Mouse (Mus musculus): ENCODE results near the gene Leng9. TPM values are rescaled to one million over a fixed set of nuclear protein-coding genes. Genes with fewer than 3 reads are reported as not detected.
A peak's percentile ranks its signal among the peaks of the same experiment; 100 is the strongest.

Leng9 gene
- total and polyA plus RNA-seq, 3 experiments: 1.5 to 1.7 TPM; not detected in 1

GRCm38 (mm10) chr7:4128860-4129259, 21.3 kb downstream of the Leng9 start:
- H3K4me1 ChIP-seq (ENCODE audit: control insufficient read depth in 1 of 2, insufficient read depth in 2 of 2, low read length in 2 of 2): peaks cover 0 to 9% of the 10 kb centered on the region in 2 experiments; a peak in 1 of 4 replicates
- H3K36me3 ChIP-seq (ENCODE audit: control insufficient read depth in 1 of 2, insufficient read depth in 2 of 2, low read length in 2 of 2): peaks cover 0 to 2% of the 10 kb centered on the region in 2 experiments; a peak in 1 of 4 replicates
- H3K27me3 ChIP-seq (ENCODE audit: control insufficient read depth in 1 of 2, insufficient read depth in 2 of 2, low read length in 2 of 2): no peaks in the 10 kb centered on the region
- H3K4me3 ChIP-seq (ENCODE audit: control insufficient read depth in 1 of 2, insufficient read depth in 1 of 2, low read depth in 2 of 2, low read length in 2 of 2): no peak overlapping the region
- no peak for TF ChIP-seq MYB (IDR thresholded peaks at IDR 0.05; ENCODE audit: low read depth, low read length)
- TF ChIP-seq RCOR1 (IDR thresholded peaks at IDR 0.05; ENCODE audit: low read depth, low read length): 0 out of 2 replicates have a peak, but pooled peaks have one; percentile 22
- H3K9ac ChIP-seq (ENCODE audit: control insufficient read depth, low read depth, low read length, poor library complexity, severe bottlenecking): no peak overlapping the region
- H3K9me3 ChIP-seq (replicated peaks; ENCODE audit: insufficient read depth, low read length): no peaks in the 10 kb centered on the region
- no peaks in the 10 kb centered on the region for H3K79me2 ChIP-seq (ENCODE audit: control insufficient read depth, insufficient read depth, low read length, poor library complexity)
- H3K27ac ChIP-seq (ENCODE audit: control insufficient read depth, low read depth, low read length): no peak overlapping the region
- no peak for DNase-seq (ENCODE audit: low read depth, low spot score)

- no peak overlapping the region for H3K9ac ChIP-seq (ENCODE audit: control insufficient read depth, low read depth, low read length, poor library complexity, severe bottlenecking)
- no peak overlapping the region for H3K27ac ChIP-seq (ENCODE audit: control insufficient read depth, low read depth, low read length)
- DNase-seq (ENCODE audit: low read depth, low spot score): no peak
- no peaks in the 10 kb centered on the region for H3K79me2 ChIP-seq (ENCODE audit: control insufficient read depth, insufficient read depth, low read length, poor library complexity)
- no peaks in the 10 kb centered on the region for H3K9me3 ChIP-seq (replicated peaks; ENCODE audit: insufficient read depth, low read length)
- no peak overlapping the region for H3K4me3 ChIP-seq (ENCODE audit: control insufficient read depth in 1 of 2, insufficient read depth in 1 of 2, low read depth in 2 of 2, low read length in 2 of 2)
- TF ChIP-seq UBTF (IDR thresholded peaks at IDR 0.05; ENCODE audit: borderline replicate concordance, insufficient read depth, low read depth, low read length) (no peak), RCOR1 (IDR thresholded peaks at IDR 0.05; ENCODE audit: low read depth, low read length) (no peak), CTCF (IDR thresholded peaks at IDR 0.05 in 2 of 3, conservative IDR thresholded peaks at IDR 0.05 in 1 of 3; ENCODE audit: control insufficient read depth in 1 of 3, insufficient read depth in 1 of 3, low read depth in 2 of 3, low read length in 3 of 3, poor library complexity in 1 of 3, severe bottlenecking in 1 of 3) (no peak), BHLHE40 (IDR thresholded peaks at IDR 0.05; ENCODE audit: borderline replicate concordance, low read depth, low read length) (no peak)
- H3K36me3 ChIP-seq (ENCODE audit: control insufficient read depth in 1 of 2, insufficient read depth in 2 of 2, low read length in 2 of 2): peaks cover 0 to 2% of the 10 kb centered on the region in 2 experiments; a peak in 1 of 4 replicates
- no peaks in the 10 kb centered on the region for H3K27me3 ChIP-seq (ENCODE audit: control insufficient read depth in 1 of 2, insufficient read depth in 2 of 2, low read length in 2 of 2)
- H3K4me1 ChIP-seq (ENCODE audit: control insufficient read depth in 1 of 2, insufficient read depth in 2 of 2, low read length in 2 of 2): peaks cover 0 to 9% of the 10 kb centered on the region in 2 experiments; a peak in 1 of 4 replicates
Observed at GRCm38 (mm10) chr7:4127894-4128293, 22.3 kb downstream of the Leng9 start.

GRCm38 (mm10) chr7:4126992-4127785, 23.0 kb downstream of the Leng9 start:
- DNase-seq (ENCODE audit: low read depth, low spot score): no peak
- H3K9me3 ChIP-seq (replicated peaks; ENCODE audit: insufficient read depth, low read length): no peaks in the 10 kb centered on the region
- H3K36me3 ChIP-seq (ENCODE audit: control insufficient read depth in 1 of 2, insufficient read depth in 2 of 2, low read length in 2 of 2): peaks cover 0 to 2% of the 10 kb centered on the region in 2 experiments; a peak in 1 of 4 replicates
- H3K9ac ChIP-seq (ENCODE audit: control insufficient read depth, low read depth, low read length, poor library complexity, severe bottlenecking): no peak overlapping the region
- H3K27ac ChIP-seq (ENCODE audit: control insufficient read depth, low read depth, low read length): no peak overlapping the region
- H3K4me3 ChIP-seq (ENCODE audit: control insufficient read depth in 1 of 2, insufficient read depth in 1 of 2, low read depth in 2 of 2, low read length in 2 of 2): no peak overlapping the region
- no peak for TF ChIP-seq KAT2A (conservative IDR thresholded peaks at IDR 0.05; ENCODE audit: low read depth, low read length)
- no peak for TF ChIP-seq RCOR1 (IDR thresholded peaks at IDR 0.05; ENCODE audit: low read depth, low read length)
- TF ChIP-seq CHD1 (IDR thresholded peaks at IDR 0.05; ENCODE audit: low read depth, low read length): no peak
- no peak for TF ChIP-seq POLR2AphosphoS2 (IDR thresholded peaks at IDR 0.05; ENCODE audit: low read length)
- TF ChIP-seq GATA1 (IDR thresholded peaks at IDR 0.05; ENCODE audit: low read depth, low read length): no peak
- no peaks in the 10 kb centered on the region for H3K79me2 ChIP-seq (ENCODE audit: control insufficient read depth, insufficient read depth, low read length, poor library complexity)
- no peaks in the 10 kb centered on the region for H3K27me3 ChIP-seq (ENCODE audit: control insufficient read depth in 1 of 2, insufficient read depth in 2 of 2, low read length in 2 of 2)
- peaks cover 0 to 9% of the 10 kb centered on the region in 2 experiments; a peak in 1 of 4 replicates for H3K4me1 ChIP-seq (ENCODE audit: control insufficient read depth in 1 of 2, insufficient read depth in 2 of 2, low read length in 2 of 2)

Measured in MEL (cell line).